Mouse (Mus musculus): ENCODE results near the gene Ube2m.

DNA sequence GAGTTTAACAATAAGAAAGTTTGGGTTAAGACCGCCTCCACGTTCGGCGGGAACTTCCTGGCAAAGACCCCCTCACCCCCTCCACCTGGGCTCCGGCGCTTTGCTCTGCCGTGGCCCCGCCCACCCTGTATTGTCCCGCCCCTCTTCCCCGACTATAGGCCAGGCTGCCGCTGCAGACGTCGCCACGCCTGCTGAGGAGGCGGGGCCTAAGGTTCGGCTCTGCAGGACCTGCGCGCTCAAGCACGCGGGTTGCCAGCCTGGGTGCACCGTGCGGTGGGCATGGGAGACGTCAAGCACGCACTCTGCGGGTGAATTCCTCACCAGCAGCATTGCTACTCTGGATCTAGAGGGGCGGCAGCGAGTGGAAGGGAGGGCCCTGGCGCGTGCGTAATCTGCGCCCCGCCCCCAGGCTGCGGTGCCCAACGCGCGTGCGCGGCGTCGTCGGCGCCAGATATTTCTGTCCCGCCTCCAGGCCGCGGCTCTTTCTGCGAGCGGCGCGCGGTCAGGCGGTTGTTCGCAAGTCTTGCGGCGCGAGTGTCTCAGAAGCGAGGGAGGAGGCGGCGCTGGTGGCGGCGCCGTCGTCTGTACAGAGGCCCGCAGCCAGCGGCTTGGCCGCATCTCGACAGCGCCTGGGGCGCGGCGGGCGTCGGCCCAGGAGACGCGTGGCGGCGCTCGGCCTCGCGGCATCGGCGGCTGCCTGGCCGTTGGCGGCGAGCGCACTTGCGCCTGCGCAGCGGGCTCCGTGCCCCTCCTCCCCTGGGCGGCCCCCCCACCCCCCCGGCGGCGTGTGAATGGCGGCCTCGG is 13.9 kb downstream of the Ube2m start:
- peak; percentile 99 for TF ChIP-seq POLR2A (IDR thresholded peaks at IDR 0.05; ENCODE audit: insufficient read depth, low read depth, low read length)
- no peak for TF ChIP-seq CTCF (IDR thresholded peaks at IDR 0.05; ENCODE audit: insufficient read depth, low read depth, low read length)

Data from olfactory bulb, adult 2 months (tissue).